Mouse (Mus musculus) CH12.LX (cell line): ENCODE results near the gene BC035044. TPM values are rescaled to one million over a fixed set of nuclear protein-coding genes. Genes with fewer than 3 reads are reported as not detected.
A peak's percentile ranks its signal among the peaks of the same experiment; 100 is the strongest.

Source experiments
- DNase-seq: peaks from one replicate; pipeline ENCODE4 v3.0.0-alpha.2; 2013; ENCODE audit errors: extremely low read depth
- H3K27ac ChIP-seq: 2 replicates; pipeline ENCODE4 v1.5.1; 2012; ENCODE audit warnings: low read depth, mild to moderate bottlenecking, control low read depth, moderate library complexity; ENCODE audit not compliant: insufficient read depth
- H3K27me3 ChIP-seq: replicated peaks from 2 replicates; pipeline ENCODE3; 2012; ENCODE audit warnings: inconsistent platforms
- H3K36me3 ChIP-seq, 2 experiments: replicated peaks in 1 of 2; 2 replicates each; pipeline versions ENCODE3 to v1.6.1; 2012; ENCODE audit warnings: inconsistent platforms in 1 of 2, low read length in 1 of 2, mild to moderate bottlenecking in 1 of 2, mixed read lengths in 1 of 2, moderate library complexity in 1 of 2; ENCODE audit not compliant: control insufficient read depth in 1 of 2, insufficient read depth in 1 of 2
- H3K4me1 ChIP-seq, 2 experiments: 2 replicates each; pipeline ENCODE4 v1.6.1; 2012; ENCODE audit warnings: inconsistent platforms in 1 of 2, moderate library complexity in 1 of 2; ENCODE audit not compliant: insufficient read depth in 2 of 2, control insufficient read depth in 1 of 2
- H3K4me2 ChIP-seq: 2 replicates; pipeline ENCODE4 v1.6.1; 2012; ENCODE audit warnings: low read depth, mild to moderate bottlenecking, control low read depth; ENCODE audit not compliant: poor library complexity, insufficient read depth, severe bottlenecking
- H3K4me3 ChIP-seq, 3 experiments: fragments of 150-350 bp in 1 of 3; sonication (generic) in 1 of 3; replicated peaks in 1 of 3; 2 replicates each; pipeline versions ENCODE3 to v1.5.1; 2011 to 2012; ENCODE audit warnings: low read depth in 2 of 3, low read length in 2 of 3, mild to moderate bottlenecking in 2 of 3, moderate library complexity in 2 of 3, control low read depth in 1 of 3, improper control_type of control experiment in 1 of 3, inconsistent platforms in 1 of 3, mixed read lengths in 1 of 3; ENCODE audit not compliant: poor library complexity in 1 of 3
- H3K79me2 ChIP-seq: replicated peaks from 2 replicates; pipeline ENCODE4 v1.6.1; 2012; ENCODE audit warnings: mild to moderate bottlenecking, moderate library complexity; ENCODE audit not compliant: control insufficient read depth, poor library complexity, insufficient read depth, severe bottlenecking; ENCODE audit errors: extremely low read depth
- H3K9ac ChIP-seq: 2 replicates; pipeline ENCODE4 v1.6.1; 2012; ENCODE audit warnings: low read depth, mild to moderate bottlenecking, control low read depth, moderate library complexity; ENCODE audit not compliant: insufficient read depth
- H3K9me3 ChIP-seq: replicated peaks from 2 replicates; pipeline ENCODE3; 2012; ENCODE audit warnings: low read length, inconsistent platforms, mixed read lengths
- BHLHE40 ChIP-seq: IDR thresholded peaks from 2 replicates; pipeline ENCODE4 v1.6.1; 2011; ENCODE audit warnings: mild to moderate bottlenecking, low read depth, low read length, improper control_type of control experiment
- CHD1 ChIP-seq: IDR thresholded peaks from 2 replicates; pipeline ENCODE4 v1.6.1; 2012; ENCODE audit warnings: low read depth, low read length, improper control_type of control experiment, inconsistent platforms
- E2F4 ChIP-seq: IDR thresholded peaks from 2 replicates; pipeline ENCODE4 v1.6.1; 2011; ENCODE audit warnings: low read depth, low read length, improper control_type of control experiment; ENCODE audit not compliant: insufficient replicate concordance
- ETS1 ChIP-seq: conservative IDR thresholded peaks from 2 replicates; pipeline ENCODE4 v1.6.1; 2012; ENCODE audit warnings: low read depth, mild to moderate bottlenecking, inconsistent platforms, low read length, improper control_type of control experiment, moderate library complexity
- GABPA ChIP-seq: IDR thresholded peaks from 2 replicates; pipeline ENCODE4 v1.6.1; 2012; ENCODE audit warnings: low read depth, low read length, improper control_type of control experiment, inconsistent platforms; ENCODE audit not compliant: insufficient replicate concordance
- HCFC1 ChIP-seq: IDR thresholded peaks from 2 replicates; pipeline ENCODE4 v1.6.1; 2012; ENCODE audit warnings: low read depth, mild to moderate bottlenecking, inconsistent platforms, low read length, improper control_type of control experiment
- JUN ChIP-seq: IDR thresholded peaks from 2 replicates; pipeline ENCODE4 v1.6.1; 2011; ENCODE audit warnings: low read depth, mild to moderate bottlenecking, low read length, improper control_type of control experiment, moderate library complexity; ENCODE audit not compliant: insufficient read depth
- KAT2A ChIP-seq: IDR thresholded peaks from 2 replicates; pipeline ENCODE4 v1.6.1; 2012; ENCODE audit warnings: low read length, improper control_type of control experiment, inconsistent platforms; ENCODE audit not compliant: insufficient replicate concordance
- MAZ ChIP-seq: IDR thresholded peaks from 2 replicates; pipeline ENCODE4 v1.6.1; 2012; ENCODE audit warnings: low read depth, mild to moderate bottlenecking, inconsistent platforms, low read length, improper control_type of control experiment, moderate library complexity
- MEF2A ChIP-seq: IDR thresholded peaks from 2 replicates; pipeline ENCODE4 v1.6.1; 2014; ENCODE audit warnings: low read depth, mild to moderate bottlenecking, inconsistent platforms, low read length, improper control_type of control experiment, borderline replicate concordance
- MXI1 ChIP-seq: IDR thresholded peaks from 2 replicates; pipeline ENCODE4 v1.6.1; 2011; ENCODE audit warnings: mild to moderate bottlenecking, low read depth, low read length, improper control_type of control experiment
- NRF1 ChIP-seq: IDR thresholded peaks from 2 replicates; pipeline ENCODE4 v1.6.1; 2014; ENCODE audit warnings: low read depth, mild to moderate bottlenecking, inconsistent platforms, low read length, improper control_type of control experiment, moderate library complexity
- POLR2A ChIP-seq: IDR thresholded peaks from 2 replicates; pipeline ENCODE4 v1.6.1; 2011; ENCODE audit warnings: low read depth, mild to moderate bottlenecking, improper control_type of control experiment, low read length
- POLR2AphosphoS2 ChIP-seq: IDR thresholded peaks from 2 replicates; pipeline ENCODE4 v1.6.1; 2011; ENCODE audit warnings: low read depth, low read length, improper control_type of control experiment
- TBP ChIP-seq: conservative IDR thresholded peaks from 2 replicates; pipeline ENCODE4 v1.6.1; 2011; ENCODE audit warnings: low read depth, low read length, improper control_type of control experiment
- UBTF ChIP-seq: IDR thresholded peaks from 2 replicates; pipeline ENCODE4 v1.6.1; 2012; ENCODE audit warnings: low read depth, mild to moderate bottlenecking, inconsistent platforms, low read length, improper control_type of control experiment, moderate library complexity
- ZC3H11A ChIP-seq: IDR thresholded peaks from 2 replicates; pipeline ENCODE4 v1.6.1; 2012; ENCODE audit warnings: low read depth, mild to moderate bottlenecking, inconsistent platforms, low read length, improper control_type of control experiment
- ZKSCAN1 ChIP-seq: IDR thresholded peaks from 2 replicates; pipeline ENCODE4 v1.6.1; 2012; ENCODE audit warnings: low read depth, inconsistent platforms, low read length, improper control_type of control experiment, borderline replicate concordance
- ZNF384 ChIP-seq: IDR thresholded peaks from 2 replicates; pipeline ENCODE4 v1.6.1; 2012; ENCODE audit warnings: low read depth, low read length, improper control_type of control experiment, inconsistent platforms
- dilution Hi-C: fragments of 300-500 bp; cut with MboI; formaldehyde crosslinking; loops from 2 replicates; pipeline ENCODE4 v1.14.3; 2020; ENCODE audit warnings: low sequenced_read_pairs; ENCODE audit not compliant: extremely low pct_unique_long_range_greater_than_20kb, extremely low pct_ligation_motif_present
- in situ Hi-C: fragments of 300-500 bp; cut with MboI; formaldehyde crosslinking; loops from 3 replicates; pipeline ENCODE4 v1.14.3; 2019; ENCODE audit warnings: low sequenced_read_pairs, low pct_ligation_motif_present, low pct_unique_long_range_greater_than_20kb, mixed read lengths
- polyA plus RNA-seq: library from polyadenylated mRNA; unstranded; fragments of >175 nt; gene quantifications from 2 replicates; pipeline ENCODE4 v1.2.1, GENCODE M21; 2012; ENCODE audit warnings: low read depth; ENCODE audit not compliant: insufficient read length
- total RNA-seq, 2 experiments: library from RNA; depleted of rRNA; stranded (reverse); fragments of 300-350 nt in 1 of 2; fragments of >200 nt in 1 of 2; gene quantifications; 2 replicates each; pipeline ENCODE4 v1.2.3; 2012 to 2014

Gene BC035044
- total and polyA plus RNA-seq, 3 experiments = 49.7 to 121 (median 51.6) TPM

DNA sequence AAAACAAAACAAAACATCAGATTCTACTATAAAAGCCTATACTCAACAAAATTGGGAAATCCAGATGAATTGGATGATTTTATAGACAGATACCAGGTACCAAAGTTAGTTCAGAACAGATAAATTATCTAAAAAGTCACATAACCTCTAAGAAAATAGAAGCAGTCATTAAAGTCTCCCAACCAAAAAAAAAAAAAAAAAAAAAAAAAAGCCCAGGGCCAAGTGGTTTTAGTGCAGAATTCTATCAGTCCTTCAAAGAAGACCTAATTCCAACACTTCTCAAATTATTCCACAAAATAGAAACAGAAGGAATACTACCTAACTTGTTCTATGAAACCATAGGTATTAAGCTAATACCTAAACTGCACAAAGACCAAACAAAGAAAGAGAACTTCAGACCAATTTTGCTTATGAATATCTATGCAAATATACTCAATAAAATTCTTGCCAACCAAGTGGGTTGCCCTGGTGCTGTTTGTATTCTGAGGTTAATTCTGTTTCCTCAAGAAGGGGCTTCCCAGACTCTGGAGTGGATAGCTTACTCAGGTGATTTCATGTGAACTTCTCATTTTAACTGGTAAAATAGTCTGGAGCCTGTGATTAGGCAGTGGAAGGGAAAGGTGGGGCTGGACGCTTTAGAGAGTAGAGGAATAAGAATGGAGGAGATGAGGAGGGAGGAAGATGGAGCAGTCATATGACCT is 18.9 kb downstream of the BC035044 start:
- peaks cover 5 to 32% of the 10 kb centered on the region in 2 experiments; a peak in 3 of 4 replicates for H3K4me1 ChIP-seq
- TF ChIP-seq BHLHE40 (no peak), MEF2A (no peak), ZNF384 (peak; percentile 71), POLR2A (no peak), ETS1 (no peak)
- H3K4me3 ChIP-seq = no peak overlapping the region
- no peaks in the 10 kb centered on the region for H3K9me3 ChIP-seq
- H3K36me3 ChIP-seq = peaks cover 3 to 7% of the 10 kb centered on the region in 2 experiments
- H3K9ac ChIP-seq = no peak overlapping the region
- DNase-seq = no peak
- peaks cover 38% of the 10 kb centered on the region for H3K79me2 ChIP-seq
- H3K27ac ChIP-seq = no peak overlapping the region
- in situ Hi-C loops (no loop called here), dilution Hi-C loops (no loop called here)
- no peaks in the 10 kb centered on the region for H3K27me3 ChIP-seq
- H3K4me2 ChIP-seq = peak overlapping the region; percentile 36; the same call in 1 of the 2 replicates

DNA sequence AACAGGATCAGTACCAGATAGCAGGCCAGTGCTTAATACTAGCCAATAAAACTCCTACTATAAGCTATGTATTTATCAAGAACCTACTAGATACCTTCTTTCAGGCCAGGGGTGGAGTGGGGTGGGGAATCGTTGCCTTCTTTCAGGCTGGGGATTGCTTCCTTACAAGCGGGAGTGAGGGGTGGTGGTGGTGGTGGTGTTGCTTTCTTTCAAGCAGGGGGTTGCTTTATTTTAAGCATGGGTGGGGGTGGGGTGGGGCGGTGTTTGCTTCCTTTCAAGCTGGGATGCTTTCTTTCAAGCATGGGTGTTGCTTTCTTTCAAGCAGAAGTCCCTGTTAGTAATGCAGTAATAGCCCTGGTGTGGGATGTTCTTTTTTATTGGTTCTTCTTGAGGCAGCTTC is 22.1 kb downstream of the BC035044 start:
- dilution Hi-C loops = no loop called here
- in situ Hi-C loops = no loop called here
- TF ChIP-seq ETS1 (no peak), MXI1 (no peak), NRF1 (no peak), CHD1 (no peak), E2F4 (no peak), TBP (no peak), UBTF (no peak), ZKSCAN1 (no peak)
- Histone ChIP-seq H3K4me1 (peaks cover 5 to 32% of the 10 kb centered on the region in 2 experiments; a peak in 3 of 4 replicates), H3K36me3 (peaks cover 0 to 9% of the 10 kb centered on the region in 2 experiments), H3K27ac (no peak overlapping the region), H3K9ac (no peak overlapping the region), H3K9me3 (no peaks in the 10 kb centered on the region), H3K79me2 (peaks cover 38% of the 10 kb centered on the region), H3K4me3 (no peak overlapping the region), H3K4me2 (no peak overlapping the region), H3K27me3 (no peaks in the 10 kb centered on the region)
- DNase-seq = no peak

DNA sequence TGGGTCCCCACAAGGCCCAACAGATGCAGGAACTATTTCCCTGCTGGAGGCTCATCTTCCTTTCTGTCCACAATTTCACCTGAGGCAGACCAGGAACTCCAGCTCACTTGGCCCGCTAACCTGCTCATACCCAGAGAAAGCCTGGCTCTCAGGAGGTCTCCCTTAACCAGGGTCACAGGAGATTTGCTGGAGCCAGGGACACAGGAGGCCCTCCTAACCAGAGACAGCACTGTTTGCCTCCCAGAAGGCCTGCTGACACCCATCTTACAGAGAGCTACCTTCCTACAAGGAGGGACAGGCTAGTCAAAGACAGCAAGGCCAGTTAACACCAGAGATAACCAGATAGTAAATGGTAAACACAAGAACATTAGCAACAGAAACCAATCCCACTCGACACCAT is 33.0 kb downstream of the BC035044 start:
- Histone ChIP-seq H3K9ac (no peak overlapping the region), H3K4me3 (no peak overlapping the region), H3K27me3 (no peaks in the 10 kb centered on the region), H3K4me1 (peaks cover 7 to 29% of the 10 kb centered on the region in 2 experiments), H3K27ac (no peak overlapping the region), H3K9me3 (no peaks in the 10 kb centered on the region), H3K79me2 (peaks cover 30% of the 10 kb centered on the region), H3K36me3 (peaks cover 14 to 27% of the 10 kb centered on the region in 2 experiments), H3K4me2 (no peak overlapping the region)
- dilution Hi-C loops (no loop called here), in situ Hi-C loops (no loop called here)
- TF ChIP-seq MAZ = no peak
- no peak for TF ChIP-seq ETS1
- TF ChIP-seq GABPA = no peak
- no peak for TF ChIP-seq KAT2A
- TF ChIP-seq MEF2A = no peak
- TF ChIP-seq ZNF384 = no peak
- no peak for TF ChIP-seq ZC3H11A
- TF ChIP-seq HCFC1 = no peak
- TF ChIP-seq JUN = no peak
- no peak for TF ChIP-seq POLR2AphosphoS2
- TF ChIP-seq NRF1 = no peak
- no peak for DNase-seq
